In genomic region chr5:125179007-125179734, GRCm38 (mm10) we compare ENCODE assay signal across 8 mouse cellular contexts. TPM values are rescaled to one million over a fixed set of nuclear protein-coding genes. Genes with fewer than 3 reads are reported as not detected.
A peak's percentile ranks its signal among the peaks of the same experiment; 100 is the strongest.
DNase-seq lines count a peak whose midpoint lies in the region; ATAC-seq and TF ChIP-seq lines count a peak whose summit lies in the region.

Gene Ncor2 (minus strand): TSS chr5:125179219.

- POLR2A ChIA-PET in Patski (lab: Charles Lee) = interaction anchor here (0.6 to 0.9 kb wide), 3 partner anchors 12 to 51 kb away, joined by 3 to 4 read pairs (median 3); no protein-coding TSS in a partner anchor

- peak within 1 kb of the TSS; percentile 96 for H3K9ac ChIP-seq in hindbrain, embryonic 12.5 days

- TF ChIP-seq CTCF in Patski (IDR thresholded peaks at IDR 0.05) = no peak

- no peak for DNase-seq in Patski (ENCODE audit: low read depth, low spot score)
- peak; percentile 86 for DNase-seq in cerebellum, adult 9-11 months
- DNase-seq in frontal cortex, postnatal 14 days (ENCODE audit: low spot score in 2 of 2) = peak; percentile 68 to 77
- DNase-seq in layer of hippocampus, postnatal 36 days = peak; percentile 80 to 82
- DNase-seq in lung, postnatal 25 days (ENCODE audit: low spot score) = peak; percentile 75
- peak; percentile 92 for DNase-seq in retina, postnatal 1 day
- DNase-seq in urinary bladder, postnatal 14 days (ENCODE audit: low spot score) = peak; percentile 83

- in situ Hi-C loops in Patski (cut with MboI; ENCODE audit: low pct_unique_long_range_greater_than_20kb) = loop anchor here (5.0 kb wide), 3 partner anchors 68 to 267 kb away; no protein-coding TSS in a partner anchor

- H3K4me3 ChIP-seq in hindbrain, embryonic 12.5 days = peak within 1 kb of the TSS; percentile 89

- H3K9me3 ChIP-seq in hindbrain, embryonic 12.5 days (replicated peaks) = no peaks in the 10 kb centered on the region

- H3K4me2 ChIP-seq in hindbrain, embryonic 12.5 days (replicated peaks) = peak within 1 kb of the TSS; percentile 70

- ATAC-seq in Patski = peak; percentile 44
- peak; percentile 76 for ATAC-seq in hindbrain, embryonic 12.5 days (ENCODE audit: low FRiP score)

- H3K36me3 ChIP-seq in hindbrain, embryonic 12.5 days = no peaks in the 10 kb centered on the region

- under 1% methylated on average over 68 of the region's 87 CpGs for WGBS in hindbrain, embryonic 12.5 days

- H3K27ac ChIP-seq in hindbrain, embryonic 12.5 days = peak within 1 kb of the TSS; percentile 91

- CTCF ChIA-PET in Patski (lab: Charles Lee) = interaction anchor here (1.3 to 2.4 kb wide), 2 partner anchors 44 to 90 kb away, joined by 4 to 9 read pairs; no protein-coding TSS in a partner anchor

- peaks cover 47% of the 10 kb centered on the region for H3K4me1 ChIP-seq in hindbrain, embryonic 12.5 days

- no peaks in the 10 kb centered on the region for H3K27me3 ChIP-seq in Patski
- no peaks in the 10 kb centered on the region for H3K27me3 ChIP-seq in hindbrain, embryonic 12.5 days

RNA-seq across cellular contexts. Expression of gene Ncor2, which starts in this region (rescaled TPM):
- 98.6 TPM for polyA plus RNA-seq in Patski (2021)
- 30.2 and 31.0 TPM in 2 replicates for polyA plus RNA-seq in hindbrain, embryonic 12.5 days (2016; fragmentation: Nextera tagmentation; extraction: Ambion mirVana)
- total RNA-seq in layer of hippocampus, postnatal 36 days (2021) = 100 to 1,000 TPM; 266 to 300 TPM
